Mouse (Mus musculus) hindbrain, embryonic 16.5 days (tissue): ENCODE measurements around the gene Mapkbp1. TPM values are rescaled to one million over a fixed set of nuclear protein-coding genes. Genes with fewer than 3 reads are reported as not detected.

ENCODE experiments used
- ATAC-seq: fragments of 200-750 bp; cut with Nextera tagmentation; 2 replicates; pipeline ENCODE4 v1.8.0; 2017; ENCODE audit warnings: moderate TSS enrichment, moderate library complexity
- H3K27ac ChIP-seq: fragments of 300-500 bp; sonication (generic); 2 replicates; pipeline ENCODE4 v1.5.1; 2014; ENCODE audit warnings: low read depth, mild to moderate bottlenecking, control low read depth, low read length, moderate library complexity
- H3K27me3 ChIP-seq: fragments of 300-500 bp; sonication (generic); replicated peaks from 2 replicates; pipeline ENCODE4 v1.6.1; 2014; ENCODE audit warnings: low read length; ENCODE audit not compliant: control insufficient read depth, insufficient read depth
- H3K36me3 ChIP-seq: fragments of 300-500 bp; sonication (generic); 2 replicates; pipeline ENCODE4 v1.6.1; 2014; ENCODE audit warnings: mild to moderate bottlenecking, low read length, moderate library complexity, mixed read lengths; ENCODE audit not compliant: control insufficient read depth, insufficient read depth
- H3K4me1 ChIP-seq: fragments of 300-500 bp; sonication (generic); 2 replicates; pipeline ENCODE4 v1.6.1; 2014; ENCODE audit warnings: low read depth, low read length; ENCODE audit not compliant: control insufficient read depth, insufficient read depth
- H3K4me2 ChIP-seq: fragments of 300-500 bp; sonication (generic); 2 replicates; pipeline ENCODE4 v1.6.1; 2014; ENCODE audit warnings: mild to moderate bottlenecking, low read length, control low read depth, moderate library complexity
- H3K4me3 ChIP-seq: fragments of 300-500 bp; sonication (generic); 2 replicates; pipeline ENCODE4 v1.5.1; 2014; ENCODE audit warnings: mild to moderate bottlenecking, low read length, control low read depth, moderate library complexity
- H3K9ac ChIP-seq: fragments of 300-500 bp; sonication (generic); 2 replicates; pipeline ENCODE4 v1.6.1; 2014; ENCODE audit warnings: low read depth, mild to moderate bottlenecking, control low read depth, low read length, moderate library complexity
- H3K9me3 ChIP-seq: fragments of 300-500 bp; sonication (generic); 2 replicates; pipeline ENCODE4 v1.6.1; 2014; ENCODE audit warnings: mild to moderate bottlenecking, low read length, moderate library complexity; ENCODE audit not compliant: control insufficient read depth
- WGBS: fragments of 180-500 bp; shearing (Covaris S2); extraction: QIAGEN DNeasy Blood & Tissue Kit; methylation state at CpG from one replicate; pipeline ENCODE4 v1.1.7; 2014; 5-methylcytosine and 5-hydroxymethylcytosine counted together
- polyA plus RNA-seq: library from polyadenylated mRNA; unstranded; fragments of >200 nt; fragmentation: Nextera tagmentation; extraction: Ambion mirVana; gene quantifications from 2 replicates; pipeline ENCODE4 v1.2.1, GENCODE M21; 2015

The Mapkbp1 gene
- polyA plus RNA-seq, 1 experiment from 2014 or later = 7.2 TPM

GRCm38 (mm10) chr2:120059466-120059865, 87.0 kb downstream of the Mapkbp1 start:
- no peak overlapping the region for H3K4me2 ChIP-seq
- no peak overlapping the region for H3K4me3 ChIP-seq
- WGBS = 82% methylated on average over 3 of the region's 3 CpGs
- H3K36me3 ChIP-seq = no peaks in the 10 kb centered on the region
- no peaks in the 10 kb centered on the region for H3K27me3 ChIP-seq
- no peak overlapping the region for H3K27ac ChIP-seq
- no peaks in the 10 kb centered on the region for H3K4me1 ChIP-seq
- no peaks in the 10 kb centered on the region for H3K9me3 ChIP-seq
- no peak for ATAC-seq
- H3K9ac ChIP-seq = no peak overlapping the region

- Histone ChIP-seq H3K4me2 (no peak overlapping the region), H3K27me3 (no peaks in the 10 kb centered on the region), H3K27ac (no peak overlapping the region), H3K9ac (no peak overlapping the region), H3K4me3 (no peak overlapping the region), H3K36me3 (no peaks in the 10 kb centered on the region), H3K4me1 (no peaks in the 10 kb centered on the region), H3K9me3 (no peaks in the 10 kb centered on the region)
- 63% methylated on average over 6 of the region's 6 CpGs for WGBS
- ATAC-seq = no peak
Measured at GRCm38 (mm10) chr2:120060190-120060589, 87.7 kb downstream of the Mapkbp1 start.

GRCm38 (mm10) chr2:120060651-120061050, 88.2 kb downstream of the Mapkbp1 start:
- no peaks in the 10 kb centered on the region for H3K27me3 ChIP-seq
- no peak overlapping the region for H3K4me2 ChIP-seq
- no peak overlapping the region for H3K27ac ChIP-seq
- WGBS = 76% methylated on average over 9 of the region's 9 CpGs
- H3K4me1 ChIP-seq = no peaks in the 10 kb centered on the region
- no peaks in the 10 kb centered on the region for H3K9me3 ChIP-seq
- no peak overlapping the region for H3K4me3 ChIP-seq
- ATAC-seq = no peak
- H3K9ac ChIP-seq = no peak overlapping the region
- no peaks in the 10 kb centered on the region for H3K36me3 ChIP-seq

- Histone ChIP-seq H3K27me3 (no peaks in the 10 kb centered on the region), H3K4me2 (no peak overlapping the region), H3K4me1 (no peaks in the 10 kb centered on the region), H3K36me3 (no peaks in the 10 kb centered on the region), H3K9ac (no peak overlapping the region), H3K9me3 (no peaks in the 10 kb centered on the region), H3K4me3 (no peak overlapping the region), H3K27ac (no peak overlapping the region)
- 80% methylated on average over 8 of the region's 8 CpGs for WGBS
- no peak for ATAC-seq
Measured at GRCm38 (mm10) chr2:120062248-120062647, 89.7 kb downstream of the Mapkbp1 start.

GRCm38 (mm10) chr2:120064639-120065038, 92.1 kb downstream of the Mapkbp1 start:
- H3K27me3 ChIP-seq = no peaks in the 10 kb centered on the region
- 87% methylated on average over 6 of the region's 6 CpGs for WGBS
- H3K9me3 ChIP-seq = no peaks in the 10 kb centered on the region
- H3K27ac ChIP-seq = no peak overlapping the region
- ATAC-seq = no peak
- no peak overlapping the region for H3K4me2 ChIP-seq
- H3K36me3 ChIP-seq = no peaks in the 10 kb centered on the region
- H3K9ac ChIP-seq = no peak overlapping the region
- H3K4me3 ChIP-seq = no peak overlapping the region
- H3K4me1 ChIP-seq = no peaks in the 10 kb centered on the region; the same call in 1 of the 2 replicates

- H3K4me2 ChIP-seq = no peak overlapping the region
- no peaks in the 10 kb centered on the region for H3K9me3 ChIP-seq
- no peaks in the 10 kb centered on the region for H3K36me3 ChIP-seq
- H3K27ac ChIP-seq = no peak overlapping the region
- no peak overlapping the region for H3K4me3 ChIP-seq
- WGBS = 93% methylated on average over 10 of the region's 10 CpGs
- H3K9ac ChIP-seq = no peak overlapping the region
- H3K4me1 ChIP-seq = no peaks in the 10 kb centered on the region; the same call in 1 of the 2 replicates
- H3K27me3 ChIP-seq = no peaks in the 10 kb centered on the region
- no peak for ATAC-seq
Measured at GRCm38 (mm10) chr2:120065243-120065642, 92.7 kb downstream of the Mapkbp1 start.

GRCm38 (mm10) chr2:120066224-120066623, 93.7 kb downstream of the Mapkbp1 start:
- no peak for ATAC-seq
- Histone ChIP-seq H3K36me3 (no peaks in the 10 kb centered on the region), H3K4me2 (no peak overlapping the region), H3K4me1 (no peaks in the 10 kb centered on the region; the same call in 1 of the 2 replicates), H3K27ac (no peak overlapping the region), H3K9me3 (no peaks in the 10 kb centered on the region), H3K9ac (no peak overlapping the region), H3K4me3 (no peak overlapping the region), H3K27me3 (no peaks in the 10 kb centered on the region)
- 72% methylated on average over 3 of the region's 3 CpGs for WGBS

- Histone ChIP-seq H3K27ac (no peak overlapping the region), H3K36me3 (no peaks in the 10 kb centered on the region), H3K4me2 (no peak overlapping the region), H3K9ac (peak overlapping the region; percentile 27), H3K27me3 (no peaks in the 10 kb centered on the region), H3K9me3 (no peaks in the 10 kb centered on the region), H3K4me3 (no peak overlapping the region), H3K4me1 (no peaks in the 10 kb centered on the region; the same call in 1 of the 2 replicates)
- ATAC-seq = peak; percentile 50
- WGBS = 39% methylated on average over 16 of the region's 16 CpGs
Measured at GRCm38 (mm10) chr2:120068555-120069465, 96.3 kb downstream of the Mapkbp1 start.

- Histone ChIP-seq H3K36me3 (no peaks in the 10 kb centered on the region), H3K4me1 (no peaks in the 10 kb centered on the region; the same call in 1 of the 2 replicates), H3K4me2 (no peak overlapping the region), H3K27me3 (no peaks in the 10 kb centered on the region), H3K9me3 (no peaks in the 10 kb centered on the region), H3K27ac (no peak overlapping the region), H3K9ac (no peak overlapping the region), H3K4me3 (no peak overlapping the region)
- no peak for ATAC-seq
- 62% methylated on average over 8 of the region's 8 CpGs for WGBS
Measured at GRCm38 (mm10) chr2:120069466-120069990, 97.0 kb downstream of the Mapkbp1 start.
